Mouse (Mus musculus): ENCODE data around the gene Dhx29. TPM values are rescaled to one million over a fixed set of nuclear protein-coding genes. Genes with fewer than 3 reads are reported as not detected.
"Not testable (repeated sequence)": the region's sequence is repeated elsewhere in the genome, so short reads cannot be mapped to it uniquely, and the experiment has no call there.

Gene Dhx29
- polyA plus RNA-seq, 1 experiment from 2014 or later, result 24.8 TPM

DNA sequence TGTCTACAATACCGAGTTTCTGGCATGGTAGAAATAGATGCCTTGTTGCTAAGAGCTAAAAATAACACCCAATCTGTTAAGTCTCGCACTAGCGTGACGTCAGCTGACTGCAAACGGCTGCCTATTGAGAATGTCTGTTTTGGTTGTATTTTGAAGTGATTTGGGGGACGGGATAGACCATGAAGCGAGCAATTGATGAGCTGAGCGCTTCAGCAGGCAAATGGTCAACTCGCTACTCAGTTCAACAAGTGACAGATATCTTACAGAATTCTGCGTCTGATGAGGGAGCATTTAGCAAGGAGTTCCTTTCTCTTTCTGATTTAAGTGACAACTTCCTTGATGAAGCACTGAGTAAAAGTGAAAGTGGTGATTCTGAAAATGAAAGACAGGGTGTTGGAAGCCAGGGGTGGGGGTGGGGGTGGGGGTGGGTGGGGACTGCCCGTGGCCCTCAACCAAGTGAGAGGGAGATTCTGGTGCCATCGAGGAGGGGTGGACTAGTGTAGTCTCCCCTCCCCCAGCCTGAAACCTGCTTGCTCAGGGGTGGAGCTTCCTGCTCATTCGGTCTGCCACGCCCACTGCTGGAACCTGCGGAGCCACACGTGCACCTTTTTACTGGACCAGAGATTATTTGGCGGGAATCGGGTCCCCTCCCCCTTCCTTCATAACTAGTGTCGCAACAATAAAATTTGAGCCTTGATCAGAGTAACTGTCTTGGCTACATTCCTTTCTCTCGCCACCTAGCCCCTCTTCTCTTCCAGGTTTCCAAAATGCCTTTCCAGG lies 86.1 kb downstream of the Dhx29 start:
- peak overlapping the region; percentile 7; the same call in 1 of the 2 replicates for H3K4me3 ChIP-seq (ENCODE audit: low read length)

More for the DNA sequence above, 86.1 kb downstream of the Dhx29 start:
- not testable (repeated sequence) for H3K36me3 ChIP-seq (ENCODE audit: control insufficient read depth, insufficient read depth, low read length); H3K27ac ChIP-seq (ENCODE audit: low read depth, low read length); H3K9me3 ChIP-seq (ENCODE audit: control insufficient read depth, low read length); ATAC-seq (ENCODE audit: low FRiP score, low TSS enrichment); H3K9ac ChIP-seq (ENCODE audit: low read depth, low read length); H3K4me1 ChIP-seq (ENCODE audit: control insufficient read depth, insufficient read depth, low read length); H3K27me3 ChIP-seq (ENCODE audit: control insufficient read depth, insufficient read depth, low read length)
- WGBS, result 36% methylated on average over 18 of the region's 20 CpGs
- H3K4me2 ChIP-seq (replicated peaks; ENCODE audit: low read depth, low read length), result peak overlapping the region; percentile 19; the same call in 1 of the 2 replicates

Other genes starting within 250 kb of the Dhx29 start
- 61.9 and 63.6 TPM in 2 replicates for gene Plpp1, start 126.7 kb upstream of the Dhx29 start, polyA plus RNA-seq (2014; fragmentation: Nextera tagmentation; extraction: Ambion mirVana)
- gene Mtrex, start 56 bp upstream of the Dhx29 start, polyA plus RNA-seq (2014; fragmentation: Nextera tagmentation; extraction: Ambion mirVana), result 60.5 and 86.4 TPM in 2 replicates
- gene Ccno, start 60.3 kb downstream of the Dhx29 start, polyA plus RNA-seq (2014; fragmentation: Nextera tagmentation; extraction: Ambion mirVana), result 0.17 and 0.55 TPM in 2 replicates
- gene Mcidas, start 66.4 kb downstream of the Dhx29 start, polyA plus RNA-seq (2014; fragmentation: Nextera tagmentation; extraction: Ambion mirVana), result not detected in 2 replicates
- not detected in 2 replicates for gene Cdc20b, start 107.7 kb downstream of the Dhx29 start, polyA plus RNA-seq (2014; fragmentation: Nextera tagmentation; extraction: Ambion mirVana)
- gene Gpx8, start 119.0 kb downstream of the Dhx29 start, polyA plus RNA-seq (2014; fragmentation: Nextera tagmentation; extraction: Ambion mirVana), result 142 and 204 TPM in 2 replicates
- not detected in 2 replicates for gene Gzma, start 173.5 kb downstream of the Dhx29 start, polyA plus RNA-seq (2014; fragmentation: Nextera tagmentation; extraction: Ambion mirVana)

Data from kidney, embryonic 14.5 days (tissue).